Mouse (Mus musculus) forebrain, embryonic 10.5 days (tissue): ENCODE data around the gene Gm20696. TPM values are rescaled to one million over a fixed set of nuclear protein-coding genes. Genes with fewer than 3 reads are reported as not detected.

Source experiments
- DNase-seq: peaks from one replicate; pipeline ENCODE4 v3.0.0-alpha.2; 2017; ENCODE audit warnings: low spot score; ENCODE audit errors: extremely low spot score
- H3K27ac ChIP-seq: fragments of 300-500 bp; sonication (generic); 2 replicates; pipeline ENCODE4 v1.5.1; 2016; ENCODE audit warnings: mild to moderate bottlenecking
- H3K27me3 ChIP-seq: fragments of 300-500 bp; sonication (generic); 2 replicates; pipeline ENCODE4 v1.6.1; 2016; ENCODE audit warnings: mild to moderate bottlenecking; ENCODE audit not compliant: poor library complexity, severe bottlenecking
- H3K36me3 ChIP-seq: fragments of 300-500 bp; sonication (generic); replicated peaks from 2 replicates; pipeline ENCODE4 v1.6.1; 2016; ENCODE audit warnings: mild to moderate bottlenecking, moderate library complexity
- H3K4me1 ChIP-seq: fragments of 300-500 bp; sonication (generic); 2 replicates; pipeline ENCODE4 v1.6.1; 2016
- H3K4me3 ChIP-seq: fragments of 300-500 bp; sonication (generic); 2 replicates; pipeline ENCODE4 v1.5.1; 2016; ENCODE audit warnings: mild to moderate bottlenecking, moderate library complexity
- H3K9me3 ChIP-seq: fragments of 300-500 bp; sonication (generic); 2 replicates; pipeline ENCODE4 v1.6.1; 2016; ENCODE audit warnings: mild to moderate bottlenecking, moderate library complexity
- WGBS: fragments of 180-500 bp; shearing (Covaris S2); methylation state at CpG from one replicate; pipeline ENCODE4 v1.1.7; 2016; 5-methylcytosine and 5-hydroxymethylcytosine counted together
- polyA plus RNA-seq: library from polyadenylated mRNA; unstranded; fragments of >200 nt; fragmentation: Nextera tagmentation; extraction: Ambion mirVana; gene quantifications from 2 replicates; pipeline ENCODE4 v1.2.1, GENCODE M21; 2016

The Gm20696 gene
- polyA plus RNA-seq, 1 experiment from 2014 or later = 3.6 TPM

DNA sequence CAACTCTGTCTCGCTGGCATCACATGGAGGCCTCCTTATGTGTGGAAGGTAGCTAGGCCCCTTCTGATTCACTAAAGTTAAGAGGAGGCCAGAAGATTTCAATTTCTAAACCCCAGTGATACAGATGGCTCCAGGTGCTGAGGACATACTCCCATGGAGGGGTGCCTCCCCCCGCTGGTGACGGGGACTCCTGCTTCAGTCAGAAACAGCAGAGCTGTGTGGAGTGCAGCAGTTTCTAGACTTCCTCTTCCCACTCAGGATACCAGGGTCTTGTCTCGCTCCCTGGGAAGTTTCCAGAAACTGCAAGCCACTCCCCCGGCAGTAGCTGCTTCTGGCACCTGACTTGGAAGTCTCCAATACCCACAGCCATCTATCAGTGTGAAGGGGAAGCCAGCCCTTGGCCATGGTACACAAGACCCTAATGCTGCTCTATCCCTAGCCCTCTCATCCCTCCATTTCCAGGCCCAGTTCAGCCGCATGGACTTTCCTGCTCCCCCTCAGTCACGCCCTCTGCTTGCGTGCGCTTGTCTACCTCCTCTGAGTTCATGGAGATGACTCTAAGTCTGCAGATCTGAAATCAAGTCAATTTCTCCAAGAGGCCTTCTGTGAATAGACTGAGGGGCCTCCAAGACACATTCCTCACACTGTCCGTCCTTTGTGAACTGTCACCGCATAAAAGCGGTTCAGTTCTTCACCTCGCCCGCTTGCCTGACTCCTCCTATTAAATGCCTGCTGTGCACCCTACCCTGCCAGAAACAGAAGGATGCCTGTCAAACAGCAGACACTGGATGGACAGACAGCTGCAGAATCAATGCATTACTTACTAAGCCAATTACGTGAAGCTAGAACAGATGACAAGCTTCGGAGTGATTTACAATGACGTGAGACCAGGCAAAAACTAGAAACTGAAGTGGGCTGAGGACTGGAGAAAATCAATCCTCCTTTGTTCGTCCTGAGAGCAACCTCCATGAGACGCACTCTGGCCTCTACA lies 346.9 kb downstream of the Gm20696 start:
- WGBS = 75% methylated on average over 19 of the region's 19 CpGs
- H3K4me3 ChIP-seq = no peak overlapping the region
- H3K4me1 ChIP-seq = peaks cover 40% of the 10 kb centered on the region
- no peaks in the 10 kb centered on the region for H3K9me3 ChIP-seq
- DNase-seq = no peak
- H3K36me3 ChIP-seq = no peaks in the 10 kb centered on the region
- no peaks in the 10 kb centered on the region for H3K27me3 ChIP-seq
- H3K27ac ChIP-seq = peak overlapping the region; percentile 51; the same call in 1 of the 2 replicates

DNA sequence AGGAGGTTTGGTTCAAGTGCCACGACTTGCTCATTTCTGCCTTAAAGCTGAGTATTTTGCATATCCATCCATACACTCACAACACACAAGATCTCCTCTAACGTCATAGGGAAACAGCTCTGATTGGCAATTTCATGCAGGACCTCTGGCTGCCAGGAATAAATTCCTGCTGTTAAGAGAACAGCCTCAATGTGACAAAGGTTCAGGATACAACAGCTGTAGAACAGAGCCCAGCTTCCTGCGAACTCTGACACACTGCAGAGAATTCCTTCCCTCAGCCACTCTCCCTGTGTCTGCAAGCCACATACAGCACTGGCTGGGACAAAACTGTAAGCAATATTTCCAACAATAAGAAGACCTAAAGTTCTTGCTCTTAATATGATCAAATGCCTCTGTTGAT lies 351.9 kb downstream of the Gm20696 start:
- WGBS = 72% methylated on average over 3 of the region's 3 CpGs
- no peak for DNase-seq
- Histone ChIP-seq H3K27ac (no peak overlapping the region), H3K27me3 (no peaks in the 10 kb centered on the region), H3K4me3 (no peak overlapping the region), H3K9me3 (no peaks in the 10 kb centered on the region), H3K36me3 (no peaks in the 10 kb centered on the region), H3K4me1 (peaks cover 46% of the 10 kb centered on the region)

DNA sequence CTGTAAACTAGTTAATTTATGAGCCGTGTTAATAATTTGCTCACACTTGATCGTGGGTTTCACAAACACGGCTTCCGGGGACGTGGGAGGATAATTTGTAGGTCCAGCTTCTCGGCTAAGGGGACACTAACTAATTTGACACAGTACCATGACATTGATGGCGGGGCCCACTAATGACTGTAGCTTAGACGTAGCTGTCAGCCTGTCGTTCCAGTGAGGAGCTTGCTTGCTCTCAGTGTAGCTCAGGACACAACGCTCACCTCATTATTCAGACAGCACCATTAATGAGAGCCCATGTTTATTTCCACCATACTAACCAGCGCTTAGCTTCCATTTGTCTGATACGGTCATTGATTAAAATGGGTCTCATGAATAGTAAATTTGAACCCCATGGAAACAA lies 356.1 kb downstream of the Gm20696 start:
- WGBS = 87% methylated on average over 12 of the region's 12 CpGs
- no peak overlapping the region for H3K27ac ChIP-seq
- H3K4me3 ChIP-seq = no peak overlapping the region
- H3K27me3 ChIP-seq = no peaks in the 10 kb centered on the region
- DNase-seq = no peak
- H3K36me3 ChIP-seq = no peaks in the 10 kb centered on the region; the same call in 1 of the 2 replicates
- peaks cover 44% of the 10 kb centered on the region for H3K4me1 ChIP-seq
- no peaks in the 10 kb centered on the region for H3K9me3 ChIP-seq

DNA sequence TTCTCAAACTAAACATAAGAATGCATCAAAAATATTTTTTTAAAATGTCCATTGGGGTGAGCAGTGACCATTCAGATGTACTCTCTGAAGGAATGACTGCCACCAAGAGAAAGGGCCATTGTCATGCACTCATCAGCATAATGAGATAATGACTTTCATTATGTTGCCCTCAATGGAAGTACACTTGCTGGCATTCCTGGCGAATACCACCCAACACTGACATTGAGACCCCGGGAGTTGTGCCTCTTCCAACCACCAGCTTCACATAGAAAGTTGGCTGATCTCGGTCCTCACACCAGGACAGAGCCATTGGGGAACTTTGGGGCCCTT lies 356.5 kb downstream of the Gm20696 start:
- Histone ChIP-seq H3K4me3 (no peak overlapping the region), H3K36me3 (no peaks in the 10 kb centered on the region; the same call in 1 of the 2 replicates), H3K4me1 (peaks cover 40% of the 10 kb centered on the region), H3K27ac (no peak overlapping the region), H3K9me3 (no peaks in the 10 kb centered on the region), H3K27me3 (no peaks in the 10 kb centered on the region)
- no peak for DNase-seq
- WGBS = 65% methylated on average over 3 of the region's 3 CpGs

DNA sequence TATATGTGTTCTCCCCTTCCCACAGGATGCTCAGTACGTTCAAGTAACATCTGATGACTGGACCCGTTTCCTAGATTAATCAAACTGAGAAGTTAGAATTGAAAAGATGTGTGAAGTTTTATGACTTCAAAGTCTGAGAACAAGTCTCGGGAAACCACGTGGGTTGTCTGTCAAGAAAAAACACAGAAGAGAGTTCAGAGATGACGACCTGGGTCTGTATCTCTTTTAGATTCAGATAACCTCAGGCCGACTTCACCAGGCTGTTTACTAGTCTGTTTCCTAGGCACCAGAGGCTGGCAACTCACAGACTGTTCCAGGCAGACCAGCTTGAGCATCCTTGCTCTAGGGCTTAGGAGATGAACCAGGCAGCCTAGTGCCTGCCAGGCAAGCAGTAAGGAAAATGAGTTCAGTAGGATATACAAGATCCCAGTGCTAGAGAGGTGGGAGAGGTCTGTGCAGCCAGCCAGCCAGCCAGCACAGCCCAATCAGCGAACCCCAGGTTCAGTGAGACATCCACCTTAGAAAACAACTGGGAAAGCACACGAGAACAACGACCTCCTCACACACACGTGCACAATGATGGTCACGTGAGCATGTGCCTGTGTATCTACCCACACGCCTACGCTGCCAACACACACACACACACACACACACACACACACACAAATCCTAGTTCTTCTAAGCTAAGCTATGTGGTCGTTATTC lies 357.0 kb downstream of the Gm20696 start:
- Histone ChIP-seq H3K27ac (0 out of 2 replicates have a peak overlapping the region, but pooled peaks have one; percentile 16), H3K36me3 (no peaks in the 10 kb centered on the region; the same call in 1 of the 2 replicates), H3K9me3 (no peaks in the 10 kb centered on the region), H3K4me1 (peaks cover 36% of the 10 kb centered on the region), H3K4me3 (no peak overlapping the region), H3K27me3 (no peaks in the 10 kb centered on the region)
- no peak for DNase-seq
- 84% methylated on average over 14 of the region's 14 CpGs for WGBS

DNA sequence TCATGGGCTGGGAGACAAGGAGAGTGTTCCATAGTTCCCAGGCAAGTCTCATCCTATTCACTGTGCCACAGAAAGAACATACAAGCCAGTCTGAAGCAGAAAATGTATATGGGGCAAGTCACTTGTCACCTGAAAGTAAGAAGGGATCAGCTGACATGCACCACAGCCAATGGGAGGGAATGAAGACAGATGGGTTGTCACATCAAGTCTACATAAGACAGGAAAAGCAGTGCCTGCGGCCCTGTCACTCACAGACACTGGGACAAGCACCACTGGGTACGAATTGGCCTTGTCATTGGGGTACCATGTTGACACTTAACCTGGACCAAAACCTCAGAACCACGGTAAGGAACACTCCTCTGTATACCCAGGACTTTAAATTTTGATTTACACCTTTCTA lies 360.8 kb downstream of the Gm20696 start:
- 92% methylated on average over 3 of the region's 3 CpGs for WGBS
- H3K27me3 ChIP-seq = no peaks in the 10 kb centered on the region
- peaks cover 31% of the 10 kb centered on the region for H3K4me1 ChIP-seq

DNA sequence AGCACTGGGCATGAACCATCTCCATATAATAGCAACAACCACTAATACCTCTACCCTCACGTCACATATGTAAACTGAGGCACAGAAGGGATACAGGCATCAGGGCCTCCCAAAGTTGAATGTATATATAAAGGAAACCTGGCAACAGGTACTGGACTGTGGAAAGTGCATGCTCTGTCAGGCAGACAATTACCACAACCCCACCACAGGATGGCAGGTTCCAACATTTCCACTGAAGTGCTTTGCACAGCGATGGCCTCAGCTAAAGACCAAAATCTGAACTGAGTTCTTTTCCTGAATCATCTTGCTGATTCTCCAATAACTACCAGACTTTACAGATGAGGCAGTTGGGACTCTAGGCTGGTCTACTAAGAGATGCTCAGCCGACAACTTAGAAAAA lies 361.4 kb downstream of the Gm20696 start:
- Histone ChIP-seq H3K27ac (no peak overlapping the region), H3K9me3 (no peaks in the 10 kb centered on the region), H3K4me3 (no peak overlapping the region), H3K36me3 (no peaks in the 10 kb centered on the region; the same call in 1 of the 2 replicates), H3K27me3 (no peaks in the 10 kb centered on the region), H3K4me1 (peaks cover 26% of the 10 kb centered on the region)
- WGBS = 93% methylated on average over 3 of the region's 3 CpGs
- no peak for DNase-seq

More for the DNA sequence above, 360.8 kb downstream of the Gm20696 start:
- DNase-seq = no peak
- Histone ChIP-seq H3K9me3 (no peaks in the 10 kb centered on the region), H3K36me3 (no peaks in the 10 kb centered on the region; the same call in 1 of the 2 replicates), H3K27ac (no peak overlapping the region), H3K4me3 (no peak overlapping the region)

DNA sequence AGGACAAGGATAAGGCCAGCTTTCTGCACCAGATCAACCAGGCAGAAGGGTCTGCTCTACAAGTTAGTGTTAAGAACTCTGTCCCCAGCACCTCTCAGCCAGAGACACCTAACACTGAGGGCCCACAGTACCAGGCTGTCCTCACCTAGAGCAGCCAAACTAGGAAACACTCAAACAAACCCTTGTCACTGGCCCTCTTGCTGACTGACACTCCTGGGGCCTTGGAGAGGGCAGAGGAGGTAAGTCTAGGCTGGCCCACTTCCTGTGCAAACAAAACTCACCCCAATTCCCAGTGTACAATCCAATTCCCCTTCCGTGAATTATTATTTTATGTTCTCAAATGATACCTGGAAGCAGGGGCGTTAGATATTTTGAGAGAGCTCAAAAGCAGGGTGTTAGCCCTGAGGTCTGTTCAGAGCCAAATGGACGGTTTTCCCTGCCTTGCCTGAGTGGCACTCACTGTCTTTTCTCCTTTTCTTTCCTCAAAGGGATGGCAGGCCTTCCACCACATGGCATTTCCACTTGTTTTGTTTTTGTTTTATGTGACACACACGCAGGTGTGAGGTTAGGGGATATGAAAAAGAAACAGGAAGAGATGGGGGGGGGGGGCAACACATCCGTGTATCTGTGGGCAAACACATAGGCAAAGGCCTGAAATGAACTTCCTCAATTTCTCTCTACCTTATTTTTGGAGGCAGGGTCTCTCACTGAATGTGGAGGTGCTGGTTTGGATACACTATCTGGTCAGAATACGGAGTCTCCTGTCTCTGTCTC lies 363.7 kb downstream of the Gm20696 start:
- Histone ChIP-seq H3K27ac (no peak overlapping the region), H3K27me3 (no peaks in the 10 kb centered on the region), H3K4me1 (peaks cover 16% of the 10 kb centered on the region), H3K36me3 (no peaks in the 10 kb centered on the region; the same call in 1 of the 2 replicates), H3K9me3 (no peaks in the 10 kb centered on the region), H3K4me3 (no peak overlapping the region)
- 88% methylated on average over 6 of the region's 6 CpGs for WGBS
- DNase-seq = no peak

DNA sequence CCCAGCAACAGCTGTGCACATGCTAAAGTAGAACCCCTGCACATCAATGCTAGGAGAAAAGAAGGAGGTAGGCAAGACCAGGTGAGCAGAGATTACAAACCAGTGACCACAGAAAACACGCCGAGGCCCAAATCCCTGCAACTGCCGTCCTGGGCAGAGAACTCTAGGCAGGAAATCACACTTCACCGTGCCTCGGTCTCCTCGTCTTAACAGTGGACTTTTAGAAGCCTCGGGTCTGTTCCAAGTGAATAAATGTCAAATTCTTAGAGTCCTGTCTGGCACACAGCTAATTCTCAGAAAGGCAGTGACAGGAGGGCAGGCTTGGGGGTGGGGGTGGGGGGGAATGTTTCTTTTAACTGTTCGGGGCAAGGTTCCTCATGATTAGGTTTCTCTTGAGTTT lies 364.7 kb downstream of the Gm20696 start:
- no peak overlapping the region for H3K27ac ChIP-seq
- no peaks in the 10 kb centered on the region; the same call in 1 of the 2 replicates for H3K36me3 ChIP-seq
- no peak for DNase-seq
- no peaks in the 10 kb centered on the region for H3K27me3 ChIP-seq
- H3K9me3 ChIP-seq = no peaks in the 10 kb centered on the region
- 89% methylated on average over 8 of the region's 8 CpGs for WGBS
- peaks cover 16% of the 10 kb centered on the region for H3K4me1 ChIP-seq
- H3K4me3 ChIP-seq = no peak overlapping the region

DNA sequence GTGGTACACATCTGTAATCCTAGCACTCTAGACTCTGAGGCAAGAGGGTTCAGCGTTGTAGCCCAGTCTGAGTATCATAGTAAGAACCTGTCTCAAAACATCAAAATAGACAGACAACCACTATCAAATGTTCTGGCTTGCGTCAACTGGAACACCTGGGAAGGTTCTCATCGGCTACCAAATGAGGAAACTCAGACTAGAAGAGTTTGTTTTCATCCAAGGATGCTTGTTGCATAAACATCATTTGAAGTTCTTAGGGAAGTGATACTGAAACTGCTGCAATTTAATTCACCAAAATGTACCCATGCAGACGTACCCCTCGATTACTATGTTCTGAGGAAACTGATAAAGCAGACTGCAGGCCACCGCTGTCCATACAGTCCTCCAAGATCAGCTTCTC lies 366.4 kb downstream of the Gm20696 start:
- H3K4me1 ChIP-seq = peaks cover 16% of the 10 kb centered on the region
- H3K36me3 ChIP-seq = no peaks in the 10 kb centered on the region
- no peaks in the 10 kb centered on the region for H3K27me3 ChIP-seq
- 93% methylated on average over 6 of the region's 6 CpGs for WGBS
- no peak overlapping the region for H3K4me3 ChIP-seq
- no peak for DNase-seq
- no peak overlapping the region for H3K27ac ChIP-seq
- no peaks in the 10 kb centered on the region for H3K9me3 ChIP-seq

DNA sequence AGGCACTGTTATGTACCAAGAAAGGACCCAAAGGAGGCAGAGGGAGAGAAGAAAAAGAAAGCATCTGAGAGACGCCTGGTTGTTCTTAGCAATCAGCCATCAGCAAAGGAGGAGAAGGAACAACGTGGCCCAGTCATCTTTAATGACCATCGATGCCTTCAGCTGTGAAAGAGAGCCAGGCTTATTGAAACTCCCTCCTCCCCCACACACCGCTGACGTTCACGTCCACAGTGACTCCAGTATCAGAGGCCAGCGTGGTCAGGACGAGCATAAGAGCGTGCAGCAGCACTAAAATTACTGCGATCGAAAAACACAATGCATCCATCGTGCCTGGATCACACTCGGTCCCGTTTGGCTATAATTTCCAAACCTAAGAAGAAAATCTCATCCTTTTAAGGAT lies 367.4 kb downstream of the Gm20696 start:
- Histone ChIP-seq H3K4me3 (no peak overlapping the region), H3K36me3 (no peaks in the 10 kb centered on the region), H3K4me1 (peaks cover 16% of the 10 kb centered on the region), H3K27me3 (no peaks in the 10 kb centered on the region), H3K9me3 (no peaks in the 10 kb centered on the region), H3K27ac (no peak overlapping the region)
- DNase-seq = no peak
- WGBS = 89% methylated on average over 14 of the region's 14 CpGs

DNA sequence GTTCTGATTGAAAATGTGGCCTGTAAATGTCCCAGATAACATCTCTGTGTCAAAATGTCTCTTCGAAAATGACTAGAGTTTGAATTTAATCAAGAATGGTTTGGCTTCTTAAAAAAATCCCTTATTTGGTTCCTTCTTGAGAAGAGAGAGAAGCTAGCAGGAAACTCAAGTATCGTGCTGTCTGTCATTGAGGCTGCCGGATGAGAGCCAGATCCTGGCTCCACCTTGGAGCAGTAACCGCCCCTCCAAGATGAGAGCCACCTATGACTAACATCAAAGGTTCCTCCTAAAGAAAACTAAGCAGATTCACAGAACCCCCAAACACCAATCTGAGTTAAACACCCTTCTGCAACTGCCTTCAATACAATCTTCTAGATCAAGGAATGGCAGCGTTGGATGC lies 369.1 kb downstream of the Gm20696 start:
- 91% methylated on average over 5 of the region's 5 CpGs for WGBS
- no peak overlapping the region for H3K27ac ChIP-seq
- no peaks in the 10 kb centered on the region for H3K9me3 ChIP-seq
- no peak overlapping the region for H3K4me3 ChIP-seq
- no peak for DNase-seq
- no peaks in the 10 kb centered on the region for H3K36me3 ChIP-seq
- peaks cover 16% of the 10 kb centered on the region for H3K4me1 ChIP-seq
- no peaks in the 10 kb centered on the region for H3K27me3 ChIP-seq
